Mouse (Mus musculus) cerebellum, adult 9-11 months (tissue): Measurements from ENCODE around the gene Etl4.
"Not testable (repeated sequence)": the region's sequence is repeated elsewhere in the genome, so short reads cannot be mapped to it uniquely, and the experiment has no call there.

Experiments used
- DNase-seq: peaks from one replicate; pipeline ENCODE4 v3.0.0; 2022

The Etl4 gene

GRCm38 (mm10) chr2:20336176-20336575 lies 426.6 kb downstream of the Etl4 start:
- DNase-seq = peak; percentile 26

- DNase-seq = no peak
Measured at GRCm38 (mm10) chr2:20339016-20339734, 429.6 kb downstream of the Etl4 start.

GRCm38 (mm10) chr2:20339919-20340318 lies 430.3 kb downstream of the Etl4 start:
- DNase-seq = no peak

GRCm38 (mm10) chr2:20346873-20347272 lies 437.3 kb downstream of the Etl4 start:
- no peak for DNase-seq

GRCm38 (mm10) chr2:20349268-20349667 lies 439.7 kb downstream of the Etl4 start:
- no peak for DNase-seq

- no peak for DNase-seq
Measured at GRCm38 (mm10) chr2:20352796-20353195, 443.2 kb downstream of the Etl4 start.

- DNase-seq = no peak
Measured at GRCm38 (mm10) chr2:20377026-20377425, 467.4 kb downstream of the Etl4 start.

GRCm38 (mm10) chr2:20380874-20381273 lies 471.3 kb downstream of the Etl4 start:
- not testable (repeated sequence) for DNase-seq

- DNase-seq = no peak
Measured at GRCm38 (mm10) chr2:20394083-20394482, 484.5 kb downstream of the Etl4 start.

- no peak for DNase-seq
Measured at GRCm38 (mm10) chr2:20396978-20397377, 487.4 kb downstream of the Etl4 start.

- no peak for DNase-seq
Measured at GRCm38 (mm10) chr2:20400556-20400955, 491.0 kb downstream of the Etl4 start.

- no peak for DNase-seq
Measured at GRCm38 (mm10) chr2:20404395-20404794, 494.8 kb downstream of the Etl4 start.

- DNase-seq = no peak
Measured at GRCm38 (mm10) chr2:20407101-20407500, 497.5 kb downstream of the Etl4 start.

GRCm38 (mm10) chr2:20414856-20415255 lies 505.3 kb downstream of the Etl4 start:
- no peak for DNase-seq

- DNase-seq = no peak
Measured at GRCm38 (mm10) chr2:20416934-20417614, 507.5 kb downstream of the Etl4 start.

- DNase-seq = no peak
Measured at GRCm38 (mm10) chr2:20417998-20418397, 508.4 kb downstream of the Etl4 start.

- peak; percentile 28 for DNase-seq
Measured at GRCm38 (mm10) chr2:20419975-20420374, 510.4 kb downstream of the Etl4 start.

GRCm38 (mm10) chr2:20422275-20422674 lies 512.7 kb downstream of the Etl4 start:
- DNase-seq = no peak

- DNase-seq = no peak
Measured at GRCm38 (mm10) chr2:20433656-20434055, 524.1 kb downstream of the Etl4 start.

- DNase-seq = no peak
Measured at GRCm38 (mm10) chr2:20435530-20435929, 526.0 kb downstream of the Etl4 start.

GRCm38 (mm10) chr2:20442731-20443130 lies 533.2 kb downstream of the Etl4 start:
- DNase-seq = no peak

- DNase-seq = no peak
Measured at GRCm38 (mm10) chr2:20443671-20444440, 534.3 kb downstream of the Etl4 start.
